Mouse (Mus musculus) cerebellum, postnatal 36 days (tissue): ENCODE data around the gene Tenm2.
A peak's percentile ranks its signal among the peaks of the same experiment; 100 is the strongest.

Experiments
- DNase-seq, 2 experiments: peaks; one replicate each; pipeline ENCODE4 v3.0.0; 2021 to 2022; ENCODE audit warnings: mixed read lengths in 2 of 2

Tenm2 gene

DNA sequence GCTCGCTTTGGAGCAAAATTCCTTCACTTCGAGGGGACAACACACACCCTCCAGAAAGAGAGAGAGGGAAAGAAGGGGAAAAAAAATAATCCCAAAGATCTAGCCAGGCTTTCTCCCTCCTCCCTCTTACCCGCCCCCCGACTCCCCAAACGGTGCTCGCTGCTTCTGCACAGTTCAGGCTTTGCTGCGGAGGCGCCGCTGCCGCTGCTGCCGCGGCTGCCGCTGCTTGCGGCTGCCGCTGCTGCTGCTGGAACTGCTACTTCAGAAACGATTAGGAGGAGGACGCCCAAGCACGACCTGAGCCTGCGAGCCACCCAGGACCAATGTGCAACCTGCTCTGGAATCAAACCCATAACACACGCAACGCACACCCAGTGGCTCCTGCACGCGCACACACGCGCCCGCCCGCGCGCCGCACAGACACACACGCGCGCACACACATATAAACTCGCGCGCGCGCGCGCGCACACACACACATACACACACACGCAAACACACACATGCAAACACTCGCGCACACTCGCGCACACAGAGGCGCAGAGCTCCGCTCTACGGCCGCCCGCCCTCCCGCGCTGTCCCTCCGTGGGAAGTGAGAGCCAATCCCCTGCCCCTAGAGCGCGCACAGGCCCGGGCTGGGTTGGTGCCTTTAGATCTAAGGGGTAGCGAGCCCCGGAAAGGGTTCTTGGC is at the start of gene Tenm2:
Gene Tenm2 (minus strand): TSS at position 51 of the 687 bp plus-strand sequence.
- DNase-seq, result peak; percentile 75 to 79

DNA sequence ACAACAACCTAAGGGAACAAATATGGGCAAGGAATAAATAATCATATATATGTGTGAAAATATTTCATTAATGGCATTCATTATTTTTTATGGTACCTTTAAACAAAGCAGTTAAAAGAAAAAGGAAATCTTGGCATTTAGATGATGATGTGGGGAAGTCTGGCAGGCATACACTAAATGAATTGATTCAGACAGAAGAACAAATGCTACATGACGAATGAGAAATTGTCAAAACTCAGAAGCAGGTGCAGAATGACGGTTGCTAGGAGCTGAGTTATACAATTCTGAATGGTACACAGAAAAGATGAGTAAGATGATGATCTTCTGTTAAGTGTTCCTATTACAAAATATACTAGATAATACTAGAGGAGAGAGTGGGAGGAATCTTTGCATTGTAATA is 49.4 kb upstream of the Tenm2 start:
- no peak for DNase-seq

DNA sequence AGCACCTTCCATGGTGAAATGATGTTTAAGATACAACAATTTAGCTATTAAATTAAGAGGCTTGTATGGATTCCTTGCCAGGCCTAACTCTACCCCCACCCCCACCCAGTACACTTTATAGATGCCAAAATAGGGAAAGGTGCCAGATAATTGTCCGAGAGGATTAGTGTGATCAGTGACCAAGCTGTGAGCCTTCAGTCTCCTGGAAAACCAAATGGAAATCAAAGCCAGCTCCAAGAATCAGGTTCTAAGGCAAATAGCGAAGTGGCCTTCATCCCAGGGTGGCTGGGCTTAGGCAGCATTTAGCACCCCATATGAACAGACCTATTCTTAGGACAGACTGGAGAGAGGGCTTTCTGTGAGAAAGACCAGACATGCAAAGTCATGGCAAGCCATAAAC is 13.0 kb upstream of the Tenm2 start:
- no peak for DNase-seq

DNA sequence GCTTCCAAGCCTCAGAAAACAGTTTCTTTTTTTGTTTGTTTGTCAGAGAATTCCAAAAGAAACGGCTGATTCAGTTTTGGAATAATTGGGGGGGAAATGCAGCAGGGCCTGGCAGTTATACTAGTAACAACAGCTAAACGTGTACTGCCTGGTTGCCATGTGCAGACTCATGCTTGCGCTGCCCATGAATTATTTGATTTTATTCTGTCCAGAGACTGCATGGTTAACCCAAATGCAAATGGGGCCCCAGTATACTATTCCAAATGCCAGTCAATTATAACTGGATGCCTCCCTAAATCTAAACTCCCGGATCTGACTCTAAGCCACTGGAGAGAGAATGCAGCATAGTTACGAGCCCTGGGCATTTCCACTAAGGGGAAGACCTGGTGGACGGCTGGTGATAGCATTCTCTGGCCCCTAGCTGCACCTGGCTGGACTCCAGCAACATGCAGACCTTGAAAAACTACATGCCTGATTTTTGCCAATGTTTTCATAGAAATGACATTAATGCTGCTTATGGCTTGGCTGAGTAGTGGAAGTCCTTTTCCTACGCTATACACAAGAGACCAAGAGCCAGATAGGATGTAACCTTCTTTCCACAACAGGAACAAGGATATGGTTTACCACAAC is 1.4 kb upstream of the Tenm2 start:
- DNase-seq, result peak in 1 of 2 experiments; percentile 43

DNA sequence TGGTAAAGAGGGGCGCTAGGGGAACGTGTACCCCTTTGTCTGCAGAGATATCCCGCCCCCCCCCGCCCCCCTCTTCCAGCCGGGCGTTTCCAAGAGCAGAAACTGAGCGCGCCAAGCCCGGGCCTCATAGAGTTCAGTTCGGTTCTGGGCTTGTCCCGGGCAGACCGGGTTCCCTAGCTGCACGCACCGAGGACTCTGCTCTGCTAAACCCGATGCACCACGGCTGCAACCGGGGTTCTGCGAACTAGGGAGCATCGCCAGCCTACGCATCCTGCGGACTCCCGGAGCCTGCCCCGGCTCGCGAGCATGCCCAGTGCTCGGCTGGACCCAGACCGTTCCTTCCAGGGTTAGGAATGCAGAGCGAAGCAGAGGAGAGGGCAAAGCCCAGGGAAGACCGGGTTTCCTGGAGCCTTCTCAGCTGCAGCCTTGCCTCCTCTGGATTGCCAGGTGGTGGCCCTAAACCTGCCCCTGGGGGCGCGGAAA is 878 bp upstream of the Tenm2 start:
- peak; percentile 70 to 74 for DNase-seq

DNA sequence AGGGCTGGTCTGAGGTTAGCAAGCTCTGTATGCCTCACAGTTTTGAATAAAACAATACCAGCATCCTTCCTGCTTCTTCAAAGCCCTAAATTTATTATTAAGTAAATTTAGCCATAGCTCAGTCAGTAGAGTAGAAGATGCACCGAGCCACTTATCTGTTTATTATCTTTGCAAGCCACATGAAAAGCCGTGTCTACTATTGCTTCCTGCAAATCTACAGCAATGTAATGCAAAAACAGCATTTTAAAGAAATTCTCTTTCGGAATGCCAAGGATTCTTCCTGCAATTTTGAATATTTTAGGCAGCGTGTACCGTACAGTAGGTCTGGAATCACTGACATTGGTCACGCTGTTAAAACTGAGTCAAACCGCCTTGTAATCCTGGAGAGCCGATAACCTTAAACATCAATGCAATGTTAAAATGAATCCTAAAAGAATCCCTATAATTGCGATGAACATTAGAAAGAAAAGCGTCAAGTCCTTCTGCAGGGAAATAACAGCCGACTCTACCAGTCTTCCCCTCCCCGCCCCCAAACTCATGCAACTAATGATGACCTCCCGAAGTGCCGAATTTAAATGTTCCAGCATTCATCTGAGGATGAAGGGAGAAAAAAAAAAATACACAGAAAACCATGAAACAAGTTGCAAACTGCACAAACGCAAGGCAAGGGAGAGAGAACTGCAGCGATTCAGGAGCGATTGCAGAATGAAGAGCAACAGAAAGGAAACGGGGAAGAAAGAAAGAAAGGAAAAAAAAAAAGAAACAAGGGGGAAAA is 556 bp downstream of the Tenm2 start:
- peak in 1 of 2 experiments; percentile 21 for DNase-seq

DNA sequence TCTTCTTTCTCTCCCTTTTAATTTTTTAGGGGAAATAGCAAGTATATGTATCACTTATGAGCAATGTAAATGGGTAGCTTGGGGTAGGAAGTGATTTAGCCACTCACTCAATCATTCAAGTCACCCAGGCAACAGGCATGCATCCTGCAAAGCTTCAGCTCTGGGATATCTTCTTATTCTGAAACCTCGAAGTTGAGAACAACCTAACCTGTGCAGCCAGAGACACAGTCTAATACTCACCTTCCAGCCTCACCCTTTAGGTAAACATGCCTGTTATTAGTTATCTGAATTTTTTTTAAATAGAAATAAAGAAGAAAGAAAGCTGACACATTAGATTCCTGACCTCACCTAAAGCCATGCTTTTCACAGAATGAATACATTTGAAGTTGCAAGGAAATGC is 8.4 kb downstream of the Tenm2 start:
- no peak for DNase-seq

DNA sequence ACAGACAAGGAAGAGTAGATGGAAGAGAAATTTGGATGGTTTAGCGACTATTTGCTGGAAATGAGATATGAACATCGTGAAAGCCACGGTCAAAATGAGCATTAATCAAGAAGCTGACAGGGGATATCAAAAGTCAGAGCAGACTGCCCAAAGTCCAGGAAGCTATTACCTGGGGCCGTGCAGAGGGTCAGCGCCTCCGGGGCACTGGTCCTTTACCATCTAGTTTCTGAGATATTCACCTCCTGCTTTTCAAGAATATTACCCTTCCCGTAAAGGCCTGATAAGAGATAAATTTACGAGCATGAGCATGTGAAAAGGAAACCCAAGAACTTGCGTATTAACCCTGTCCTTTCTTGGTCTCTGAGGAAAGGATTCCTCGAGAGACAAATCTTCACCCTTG is 8.8 kb downstream of the Tenm2 start:
- DNase-seq, result no peak

DNA sequence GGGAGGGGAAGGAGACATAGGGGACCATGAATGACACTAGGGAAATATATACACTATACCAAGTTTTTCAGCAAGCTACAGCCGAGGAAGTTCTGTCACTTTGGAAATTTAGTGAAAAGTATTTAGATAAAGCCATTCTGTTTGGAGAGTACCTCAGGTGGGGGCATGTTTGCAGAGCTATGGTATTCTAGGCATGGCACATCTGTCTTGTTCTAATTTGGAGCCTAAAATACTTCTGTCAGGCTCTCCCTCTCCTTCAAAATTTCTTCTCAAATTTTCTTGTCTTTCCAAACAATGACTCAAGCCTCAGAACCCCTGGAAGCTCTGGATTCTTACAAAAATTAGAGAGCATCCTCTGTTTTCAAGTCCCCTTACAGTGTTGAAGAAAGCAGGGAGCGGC is 13.0 kb downstream of the Tenm2 start:
- no peak for DNase-seq

DNA sequence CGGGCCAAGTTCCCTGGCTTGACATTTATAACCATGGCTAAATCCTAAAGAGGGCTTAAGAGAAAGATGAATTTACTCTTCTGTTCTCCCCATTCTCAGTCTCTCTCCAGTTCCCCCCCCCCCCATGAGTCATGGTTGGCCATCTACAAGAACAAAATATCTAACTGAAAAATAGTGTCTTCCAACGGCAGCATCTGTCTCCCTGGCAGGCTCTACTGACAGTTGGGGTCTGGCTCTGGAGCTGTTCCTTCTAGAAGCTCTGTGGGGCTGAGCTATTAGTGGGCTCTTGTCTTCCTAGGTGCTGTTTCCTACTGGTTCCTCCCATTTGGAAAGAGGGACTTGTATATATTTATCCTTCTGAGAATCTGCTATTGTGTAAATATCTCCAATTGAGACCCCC is 13.7 kb downstream of the Tenm2 start:
- no peak for DNase-seq

DNA sequence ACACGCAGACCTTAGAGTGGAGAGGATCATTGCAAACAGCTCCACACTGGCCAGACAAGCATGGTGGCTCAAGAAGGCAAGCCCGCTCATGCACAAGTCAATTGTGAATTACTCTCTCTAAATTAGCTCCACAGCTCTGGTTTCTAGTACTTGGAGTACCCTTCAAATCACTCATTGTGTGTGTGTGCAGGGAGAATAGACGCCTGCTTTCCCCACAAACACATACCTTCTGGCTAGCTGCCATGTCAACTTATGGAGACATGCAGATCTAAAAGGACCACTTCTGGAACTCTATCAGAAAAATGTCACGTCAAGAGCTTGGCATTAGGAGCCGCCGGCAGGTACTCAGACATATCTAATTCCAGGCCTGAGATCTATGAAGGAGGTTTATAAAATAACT is 14.8 kb downstream of the Tenm2 start:
- no peak for DNase-seq

DNA sequence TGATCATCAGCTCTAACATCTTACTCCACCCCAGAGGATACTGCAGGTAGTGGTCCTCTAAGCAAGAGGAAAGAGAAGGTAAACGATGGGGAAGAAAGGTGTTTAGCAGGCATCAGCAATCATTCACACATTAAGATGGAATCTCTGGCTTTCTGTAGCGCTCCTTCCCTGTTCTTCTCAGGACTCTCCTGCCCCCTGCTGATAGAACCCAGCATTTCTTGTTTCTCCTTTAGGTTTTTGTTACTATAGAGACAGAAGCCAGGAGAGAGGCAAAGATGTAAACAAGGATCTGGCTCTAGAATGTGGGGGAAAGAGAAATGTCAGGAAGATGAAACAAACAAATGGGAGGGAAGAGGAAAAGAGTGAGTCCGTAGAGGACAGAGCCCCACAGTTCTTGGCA is 49.6 kb downstream of the Tenm2 start:
- DNase-seq, result peak; percentile 37 to 58

DNA sequence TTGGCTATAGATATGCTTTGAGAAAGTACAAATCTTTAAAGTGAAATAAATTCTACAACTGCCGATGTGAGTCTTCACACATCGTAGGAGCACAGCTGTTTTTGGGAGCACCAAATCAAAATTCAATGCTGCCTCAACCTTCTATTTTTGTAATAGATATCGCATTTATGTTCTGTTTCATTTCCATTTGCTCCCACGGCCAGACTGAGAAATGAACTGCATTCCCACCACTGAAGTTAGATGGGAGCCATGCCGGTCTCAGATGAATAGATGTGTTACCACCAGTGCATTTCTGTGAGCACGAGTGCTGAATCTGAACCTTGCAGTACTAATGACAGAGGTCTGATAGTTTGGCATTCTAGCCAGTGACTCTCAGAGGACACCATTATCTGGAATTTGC is 58.3 kb downstream of the Tenm2 start:
- DNase-seq, result no peak

DNA sequence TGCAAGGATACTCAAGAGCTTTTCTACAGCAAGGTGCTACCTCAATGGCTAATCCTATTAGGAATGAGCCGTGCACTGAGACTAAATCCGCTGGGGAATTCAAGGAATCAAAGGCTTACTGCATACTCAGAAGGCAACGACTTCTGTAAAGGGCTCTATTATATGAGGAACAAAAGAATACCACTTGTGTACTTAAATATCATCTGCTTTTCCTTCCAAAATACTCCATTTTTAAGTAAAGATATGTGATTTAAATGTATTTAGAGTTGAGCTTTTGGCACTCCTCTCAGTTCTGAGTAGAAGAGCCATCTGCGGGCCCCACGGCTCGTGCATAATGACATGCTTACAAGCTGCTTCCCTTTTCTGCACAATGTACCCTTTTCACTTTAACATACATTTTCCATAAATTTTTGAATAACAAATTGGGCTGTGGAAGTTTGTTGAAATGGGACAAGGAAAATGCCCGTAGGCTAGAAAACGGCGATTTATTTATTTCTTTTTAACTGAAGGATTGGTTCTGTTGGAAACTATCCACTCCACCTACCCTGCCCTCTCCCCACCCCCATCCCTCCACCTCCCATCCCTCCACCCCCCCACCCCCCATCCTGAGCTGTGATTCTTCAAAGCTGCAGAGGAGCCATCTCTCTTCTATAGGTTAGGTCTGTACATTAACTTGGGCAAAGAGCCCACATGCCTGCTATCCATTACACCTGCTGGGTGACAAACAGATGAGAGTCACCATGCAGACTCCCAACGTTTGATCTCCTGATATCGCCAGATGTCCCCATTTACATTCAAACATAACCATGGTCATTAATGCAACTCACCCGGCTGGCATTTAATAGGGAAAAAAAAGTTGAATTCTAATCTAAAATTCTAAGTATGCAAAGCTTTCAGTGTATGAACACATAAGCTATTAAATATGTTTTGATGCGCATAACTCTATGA is 81.6 kb downstream of the Tenm2 start:
- DNase-seq, result peak; percentile 4 to 6

DNA sequence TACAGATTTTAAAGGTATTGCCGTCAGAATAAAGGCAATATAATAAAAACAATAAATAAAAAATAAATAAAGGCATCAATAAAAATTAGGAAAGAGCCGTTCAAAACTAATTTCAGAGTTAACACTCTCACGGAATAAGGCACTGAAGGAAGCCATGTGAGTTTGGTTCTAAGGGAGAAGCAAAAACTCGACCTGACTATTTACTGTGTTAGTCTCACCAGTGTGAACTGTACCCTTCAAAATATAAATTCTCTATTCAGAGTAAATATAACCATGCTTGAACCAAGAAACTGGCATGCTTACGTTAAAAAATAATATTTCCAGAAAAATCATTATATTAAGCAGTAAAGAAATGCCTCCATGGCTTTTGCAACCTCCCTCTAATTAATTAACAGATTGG is 82.4 kb downstream of the Tenm2 start:
- no peak for DNase-seq

DNA sequence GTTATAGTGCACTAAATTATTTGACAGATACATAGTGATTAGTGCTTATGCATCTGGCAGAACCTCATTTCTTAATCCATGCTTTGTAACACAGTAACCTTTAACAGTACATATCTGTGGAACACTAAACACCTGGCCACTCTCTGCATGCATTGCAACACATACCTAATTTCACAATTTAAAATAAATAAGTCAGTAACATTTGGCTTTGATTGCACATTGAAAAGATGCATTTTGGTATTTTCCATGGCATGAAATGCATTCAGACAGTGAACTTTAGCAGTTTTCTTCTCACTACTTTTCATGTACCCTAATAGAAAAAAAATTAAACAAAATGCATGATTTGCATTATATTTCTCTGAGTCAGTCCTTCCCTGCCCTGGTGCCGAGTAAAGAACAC is 85.8 kb downstream of the Tenm2 start:
- no peak for DNase-seq

DNA sequence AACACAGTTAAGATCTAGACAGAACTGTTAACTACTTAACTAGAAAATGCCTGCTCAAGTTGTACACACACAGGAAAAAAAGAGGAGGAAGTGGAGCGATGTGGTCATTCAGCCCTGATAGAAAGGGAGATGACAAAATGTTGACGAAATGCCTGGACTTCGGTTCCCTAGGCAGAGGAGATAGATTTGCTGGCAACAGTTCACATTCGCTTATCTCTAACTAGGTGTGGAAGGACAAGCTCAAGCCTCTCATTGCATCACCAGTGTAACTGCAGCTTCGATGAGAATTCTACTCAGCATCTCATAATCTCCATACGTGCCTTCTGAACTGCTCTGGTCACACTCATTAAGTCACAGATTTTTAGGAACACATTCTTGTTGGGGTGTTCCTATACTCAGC is 91.8 kb downstream of the Tenm2 start:
- DNase-seq, result no peak

DNA sequence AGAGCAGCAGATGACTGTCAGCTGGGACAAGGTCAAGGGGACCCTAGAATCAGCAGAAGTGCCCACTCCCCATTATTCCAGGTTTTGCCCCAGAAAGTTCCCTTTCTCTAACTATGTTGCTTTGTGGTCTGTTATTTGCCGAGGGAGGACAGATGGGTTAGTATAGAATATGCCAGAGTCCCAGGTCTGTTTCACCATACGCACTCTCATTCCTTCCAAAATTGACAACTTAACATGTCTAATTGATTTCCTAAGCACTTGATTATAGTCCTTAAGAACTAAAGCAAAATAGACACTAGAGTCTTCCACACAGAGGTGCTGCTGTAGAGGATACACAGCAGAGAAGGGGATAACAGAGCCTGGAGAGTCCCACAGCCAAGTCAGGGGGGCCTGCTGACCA is 92.3 kb downstream of the Tenm2 start:
- DNase-seq, result no peak

DNA sequence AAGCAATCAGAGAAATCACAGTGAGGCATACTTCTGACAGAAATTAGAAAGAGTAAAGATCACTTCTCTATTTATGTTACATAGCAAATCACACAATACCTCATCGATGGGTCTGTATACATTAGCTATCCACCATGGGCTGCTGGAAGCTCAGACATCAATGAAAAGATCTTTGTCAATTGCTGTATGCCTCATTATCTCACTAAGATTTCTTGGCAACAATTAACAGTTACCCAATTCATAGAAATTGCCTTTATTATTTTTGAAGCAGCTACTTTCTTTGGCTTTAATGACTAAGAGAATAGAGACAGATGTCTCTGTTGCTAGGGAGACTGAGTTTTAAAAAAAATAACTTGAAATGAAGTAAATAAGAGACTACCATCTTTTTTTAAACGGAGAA is 106.9 kb downstream of the Tenm2 start:
- no peak for DNase-seq

DNA sequence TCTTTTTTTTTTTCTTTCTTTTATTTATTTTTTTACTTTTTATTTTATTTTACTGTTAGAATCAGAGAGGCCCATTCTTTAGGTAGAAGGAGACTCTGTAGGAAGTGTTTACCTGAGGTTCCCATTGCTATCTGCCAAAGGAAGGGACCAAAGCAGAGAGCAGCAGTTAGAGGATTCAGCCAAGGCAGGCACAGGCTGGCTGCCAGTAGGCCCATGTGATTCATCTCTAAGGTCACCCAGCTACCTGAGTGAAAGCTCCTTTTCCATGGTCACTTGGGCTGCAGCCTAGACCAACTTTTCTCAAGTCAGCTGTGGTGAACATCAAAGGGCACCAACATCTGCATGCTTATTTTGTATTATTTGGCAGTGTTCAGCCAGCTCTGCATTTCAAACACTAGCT is 117.7 kb downstream of the Tenm2 start:
- DNase-seq, result peak; percentile 17 to 22

DNA sequence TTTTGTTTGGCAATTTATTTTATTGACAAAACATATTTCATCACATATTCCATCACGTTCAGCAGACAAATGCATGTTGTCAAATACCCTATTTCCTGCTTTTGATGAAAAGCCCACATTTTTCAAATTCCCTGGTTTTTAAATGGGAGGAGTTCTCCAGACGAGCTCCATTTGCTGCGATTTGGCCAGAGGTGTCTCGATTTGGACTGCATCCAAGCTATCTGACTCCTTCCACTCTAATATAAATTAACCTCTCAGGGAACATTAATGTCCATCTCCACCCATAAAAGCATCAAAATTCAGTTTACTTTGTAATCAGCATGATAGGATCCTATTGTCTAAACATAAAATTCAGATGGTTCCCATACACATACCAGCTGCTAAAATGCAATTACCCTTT is 120.6 kb downstream of the Tenm2 start:
- DNase-seq, result no peak

DNA sequence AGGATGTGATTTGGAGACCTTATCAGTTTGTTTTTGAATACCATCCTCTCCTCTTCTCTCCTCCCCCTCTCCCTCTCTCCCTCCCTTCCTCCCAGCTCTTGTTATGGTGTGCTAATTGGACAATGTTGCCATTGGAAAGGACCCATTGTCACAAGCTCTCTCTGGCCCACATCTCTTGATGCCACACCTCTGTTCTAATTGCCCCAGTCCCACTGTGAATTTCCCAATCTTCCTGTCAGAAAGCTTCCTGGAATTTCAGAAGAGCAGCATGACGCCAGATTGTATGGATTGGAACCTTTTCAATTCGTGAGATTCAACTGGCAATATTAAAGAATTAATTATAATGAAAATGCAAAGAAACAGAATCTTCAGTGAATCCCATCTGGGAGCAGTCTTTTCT is 128.7 kb downstream of the Tenm2 start:
- DNase-seq, result no peak

DNA sequence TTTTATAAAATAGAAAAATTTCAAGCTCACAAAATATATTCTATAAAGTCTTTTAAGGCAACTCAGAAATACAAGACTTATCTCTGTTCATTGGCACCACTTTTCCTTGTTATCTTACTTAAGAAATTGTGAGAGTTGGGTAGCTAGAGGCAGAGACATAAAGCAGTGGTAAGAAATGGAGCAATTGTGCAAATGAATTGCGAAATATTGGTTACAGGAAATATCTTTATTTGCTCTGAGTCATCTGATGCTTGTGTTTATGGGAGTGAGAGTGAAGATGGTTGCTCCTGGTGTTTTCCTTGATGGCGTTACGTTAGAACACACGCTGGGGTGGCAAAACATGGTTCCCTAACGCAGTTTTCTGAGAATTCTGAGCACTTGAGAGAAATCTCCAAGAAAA is 156.4 kb downstream of the Tenm2 start:
- no peak for DNase-seq
